Mouse (Mus musculus) limb, embryonic 14.5 days (tissue): Measurements from ENCODE around the gene Gm49450. TPM values are rescaled to one million over a fixed set of nuclear protein-coding genes. Genes with fewer than 3 reads are reported as not detected.
A peak's percentile ranks its signal among the peaks of the same experiment; 100 is the strongest.

Source experiments
- ATAC-seq: fragments of 200-750 bp; cut with Nextera tagmentation; 2 replicates; pipeline ENCODE4 v1.8.0; 2017; ENCODE audit warnings: low read depth, moderate number of reproducible peaks, moderate TSS enrichment; ENCODE audit not compliant: low FRiP score
- DNase-seq: peaks from one replicate; pipeline ENCODE4 v3.0.0-alpha.2; 2015; ENCODE audit warnings: low spot score
- H3K27ac ChIP-seq: fragments of 300-500 bp; sonication (generic); replicated peaks from 2 replicates; pipeline ENCODE4 v1.5.1; 2014; ENCODE audit warnings: low read depth, mild to moderate bottlenecking, low read length, moderate library complexity, mixed read lengths
- H3K27me3 ChIP-seq: fragments of 300-500 bp; sonication (generic); 2 replicates; pipeline ENCODE4 v1.6.1; 2014; ENCODE audit warnings: low read length, mixed read lengths; ENCODE audit not compliant: control insufficient read depth, insufficient read depth
- H3K36me3 ChIP-seq: fragments of 300-500 bp; sonication (generic); 2 replicates; pipeline ENCODE4 v1.6.1; 2014; ENCODE audit warnings: mild to moderate bottlenecking, low read length, moderate library complexity, mixed read lengths; ENCODE audit not compliant: control insufficient read depth, insufficient read depth
- H3K4me1 ChIP-seq: fragments of 300-500 bp; sonication (generic); 2 replicates; pipeline ENCODE4 v1.6.1; 2014; ENCODE audit warnings: antibody characterized with exemption, low read length, mixed read lengths; ENCODE audit not compliant: control insufficient read depth, insufficient read depth
- H3K4me2 ChIP-seq: fragments of 300-500 bp; sonication (generic); replicated peaks from 2 replicates; pipeline ENCODE4 v1.6.1; 2014; ENCODE audit warnings: low read depth, mild to moderate bottlenecking, low read length, moderate library complexity; ENCODE audit not compliant: severe bottlenecking
- H3K4me3 ChIP-seq: fragments of 300-500 bp; sonication (generic); replicated peaks from 2 replicates; pipeline ENCODE4 v1.5.1; 2014; ENCODE audit warnings: low read length
- H3K9ac ChIP-seq: fragments of 300-500 bp; sonication (generic); 2 replicates; pipeline ENCODE4 v1.6.1; 2014; ENCODE audit warnings: mild to moderate bottlenecking, low read depth, low read length, moderate library complexity; ENCODE audit not compliant: severe bottlenecking
- H3K9me3 ChIP-seq: fragments of 300-500 bp; sonication (generic); 2 replicates; pipeline ENCODE4 v1.6.1; 2016; ENCODE audit warnings: low read length; ENCODE audit not compliant: control insufficient read depth
- POLR2A ChIP-seq: fragments of 200-500 bp; IDR thresholded peaks from 2 replicates; pipeline ENCODE4 v1.8.0; 2012; ENCODE audit warnings: inconsistent platforms, mild to moderate bottlenecking, moderate library complexity, borderline replicate concordance; ENCODE audit not compliant: insufficient read depth, insufficient read length; ENCODE audit errors: extremely low read depth
- WGBS: fragments of 180-500 bp; shearing (Covaris S2); extraction: QIAGEN DNeasy Blood & Tissue Kit; methylation state at CpG from one replicate; pipeline ENCODE4 v1.1.7; 2014; 5-methylcytosine and 5-hydroxymethylcytosine counted together
- polyA plus RNA-seq, 2 experiments: library from polyadenylated mRNA; depleted of rRNA in 1 of 2; stranded (reverse) in 1 of 2; unstranded in 1 of 2; fragments of >200 nt; fragmentation: Nextera tagmentation in 1 of 2; extraction: Ambion mirVana in 1 of 2; gene quantifications; 2 replicates each; pipeline versions ENCODE4 v1.2.1 to v1.2.3; 2012 to 2014

Gene Gm49450
- polyA plus RNA-seq, 2 experiments, result 159 TPM; not detected in 1

- Histone ChIP-seq H3K9ac (no peak within 1 kb of the TSS), H3K4me2 (peak within 1 kb of the TSS; percentile 44), H3K36me3 (peaks cover 2% of the 10 kb centered on the region; the same call in 1 of the 2 replicates), H3K4me3 (peak within 1 kb of the TSS; percentile 26), H3K27ac (no peak within 1 kb of the TSS), H3K4me1 (peaks cover 32% of the 10 kb centered on the region), H3K9me3 (no peaks in the 10 kb centered on the region), H3K27me3 (peaks cover 64% of the 10 kb centered on the region)
- no peak for ATAC-seq
- TF ChIP-seq POLR2A, result no peak
- under 1% methylated on average over 40 of the region's 41 CpGs for WGBS
- DNase-seq, result no peak
Measured at GRCm38 (mm10) chr15:98897928-98898800, 55.2 kb downstream of the Gm49450 start, which contains the start of gene Dhh. Dhh (minus strand) TSS chr15:98898540.

DNA sequence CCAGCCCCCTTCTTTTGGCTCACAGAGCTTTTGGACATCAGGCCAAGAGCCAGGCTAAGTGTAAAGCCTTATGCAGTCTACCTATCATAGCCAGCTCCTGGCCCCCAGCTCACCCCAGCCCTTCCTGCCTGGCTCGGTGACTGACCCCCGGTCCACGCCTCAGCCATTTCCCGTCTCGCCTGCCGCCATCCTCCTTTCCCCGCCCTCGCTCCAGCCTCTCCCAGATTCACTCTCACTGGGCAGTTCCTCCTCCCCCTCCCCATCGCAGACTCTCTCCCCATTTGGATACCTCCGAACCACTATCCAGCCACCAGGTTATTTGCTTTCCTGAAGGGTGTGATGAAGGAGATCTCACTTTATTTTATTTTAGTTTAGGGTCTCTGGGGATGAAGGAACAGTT, 55.9 kb downstream of the Gm49450 start:
- Histone ChIP-seq H3K27ac (no peak overlapping the region), H3K36me3 (no peaks in the 10 kb centered on the region), H3K4me3 (peak overlapping the region; percentile 26; the same call in 1 of the 2 replicates), H3K4me1 (peaks cover 32% of the 10 kb centered on the region), H3K9ac (no peak overlapping the region), H3K27me3 (peaks cover 70% of the 10 kb centered on the region), H3K9me3 (no peaks in the 10 kb centered on the region), H3K4me2 (peak overlapping the region; percentile 44; the same call in 1 of the 2 replicates)
- WGBS, result 5% methylated on average over 10 of the region's 10 CpGs
- no peak for TF ChIP-seq POLR2A
- ATAC-seq, result no peak
- DNase-seq, result no peak

DNA sequence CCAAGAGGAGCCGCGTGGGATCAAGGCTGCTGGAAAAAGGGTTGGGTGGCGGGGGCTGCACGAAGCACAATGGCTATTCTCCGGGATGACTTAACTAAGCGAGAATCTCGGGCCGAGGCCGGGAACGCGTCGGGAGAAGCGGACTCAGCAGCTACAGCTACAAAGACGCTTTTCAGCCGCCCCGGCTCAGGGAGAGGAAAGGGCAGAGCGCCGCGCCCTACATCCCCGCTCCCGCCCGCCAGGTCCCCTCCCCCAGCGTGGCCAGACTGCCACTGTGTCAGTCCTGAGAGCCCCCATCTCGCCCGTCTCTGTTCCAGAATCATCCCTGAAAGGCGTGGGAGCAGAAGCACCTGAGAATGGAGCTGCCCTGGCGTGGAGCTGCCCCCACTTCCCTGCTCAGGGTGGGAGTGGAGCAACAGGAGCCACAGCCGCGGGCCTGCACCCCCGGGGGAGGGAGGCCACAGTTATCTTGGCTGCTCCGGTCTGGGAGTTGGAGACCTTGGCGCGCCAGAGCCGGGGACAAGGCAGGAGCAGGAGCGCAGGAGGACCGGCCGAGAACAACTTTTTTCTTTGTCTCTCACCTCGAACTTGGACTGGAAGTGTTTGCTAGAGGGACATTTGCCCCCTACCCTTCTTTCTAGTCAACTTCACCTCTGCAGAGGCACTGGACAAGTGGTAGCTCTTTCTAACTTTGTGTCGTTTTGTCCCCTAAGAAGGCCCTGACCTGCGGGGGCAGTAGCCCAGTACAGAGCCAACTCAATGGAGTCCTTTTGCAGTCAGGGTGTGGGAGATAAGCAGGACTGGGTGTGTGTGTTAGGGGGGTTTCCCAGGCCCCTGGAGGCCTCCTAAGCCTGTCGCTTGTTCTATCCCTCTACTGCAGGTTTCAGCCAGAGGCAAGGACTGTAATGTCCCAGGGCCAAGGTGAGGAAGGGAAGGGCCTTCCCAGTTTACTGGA, 57.4 kb downstream of the Gm49450 start:
- H3K27me3 ChIP-seq, result peaks cover 83% of the 10 kb centered on the region
- H3K4me3 ChIP-seq, result peak overlapping the region; percentile 27
- H3K36me3 ChIP-seq, result no peaks in the 10 kb centered on the region
- H3K9me3 ChIP-seq, result no peaks in the 10 kb centered on the region
- TF ChIP-seq POLR2A, result no peak
- 0 out of 2 replicates have a peak overlapping the region, but pooled peaks have one; percentile 33 for H3K27ac ChIP-seq
- peak overlapping the region; percentile 49 for H3K4me2 ChIP-seq
- ATAC-seq (no peak), DNase-seq (no peak)
- peak overlapping the region; percentile 28; the same call in 1 of the 2 replicates for H3K9ac ChIP-seq
- WGBS, result 4% methylated on average over 38 of the region's 41 CpGs
- H3K4me1 ChIP-seq, result peaks cover 32% of the 10 kb centered on the region

DNA sequence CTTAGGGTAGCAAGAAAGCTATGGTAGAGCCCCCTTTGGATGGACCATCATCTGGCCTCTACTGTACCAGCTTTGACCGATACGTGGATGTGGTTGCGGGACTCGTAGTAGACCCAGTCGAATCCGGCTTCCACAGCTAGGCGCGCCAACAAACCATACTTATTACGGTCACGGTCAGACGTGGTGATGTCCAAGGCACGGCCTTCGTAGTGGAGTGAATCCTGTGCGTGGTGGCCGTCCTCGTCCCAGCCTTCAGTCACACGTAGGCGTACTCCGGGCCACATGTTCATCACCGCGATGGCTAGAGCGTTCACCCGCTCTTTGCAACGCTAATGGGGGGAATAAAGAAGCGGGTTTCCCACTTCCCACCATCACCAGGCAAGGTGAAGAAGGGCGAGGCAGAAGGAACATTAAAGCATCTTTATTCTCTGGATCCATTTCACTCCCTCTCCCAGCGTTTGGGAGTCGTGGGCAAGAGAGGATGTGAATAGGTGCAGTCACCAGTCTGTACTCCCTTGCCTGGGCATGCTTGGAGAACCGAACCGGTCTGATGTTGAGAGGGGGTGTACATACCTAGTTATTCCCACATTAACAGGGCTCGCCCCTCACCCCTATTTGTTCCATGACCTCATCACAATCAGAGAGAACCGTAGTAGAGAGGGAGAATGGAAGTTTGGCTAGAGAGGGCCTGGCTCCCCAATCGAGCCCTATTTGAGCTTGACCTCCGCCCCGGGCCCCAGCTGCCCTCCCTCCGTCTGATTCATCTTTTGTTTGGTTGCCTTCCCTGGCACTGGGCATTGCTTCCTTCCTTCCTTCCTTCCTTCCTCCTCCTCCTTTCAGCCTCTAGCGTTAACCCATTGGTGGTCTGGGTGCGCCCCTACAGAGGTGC, 58.4 kb downstream of the Gm49450 start:
- no peaks in the 10 kb centered on the region for H3K36me3 ChIP-seq
- WGBS, result 3% methylated on average over 38 of the region's 38 CpGs
- peak overlapping the region; percentile 99 for H3K4me2 ChIP-seq
- H3K4me1 ChIP-seq, result peaks cover 32% of the 10 kb centered on the region
- no peak for TF ChIP-seq POLR2A
- no peak overlapping the region for H3K27ac ChIP-seq
- peaks cover 83% of the 10 kb centered on the region for H3K27me3 ChIP-seq
- peak overlapping the region; percentile 28; the same call in 1 of the 2 replicates for H3K9ac ChIP-seq
- H3K9me3 ChIP-seq, result no peaks in the 10 kb centered on the region
- DNase-seq, result no peak
- H3K4me3 ChIP-seq, result peak overlapping the region; percentile 52
- ATAC-seq, result no peak
